Mouse (Mus musculus) cerebellum, adult 2 months (tissue): ENCODE results near the gene Vav2. TPM values are rescaled to one million over a fixed set of nuclear protein-coding genes. Genes with fewer than 3 reads are reported as not detected.

Source experiments
- DNase-seq, 2 experiments: peaks; one replicate each; pipeline ENCODE4 v3.0.0; 2021
- H3K27ac ChIP-seq: fragments of 200-500 bp; 2 replicates; pipeline ENCODE4 v1.5.1; 2012; ENCODE audit warnings: low read length, control low read depth, inconsistent platforms; ENCODE audit not compliant: insufficient read depth
- H3K27me3 ChIP-seq: fragments of 200-500 bp; 2 replicates; pipeline ENCODE4 v1.6.1; 2012; ENCODE audit warnings: inconsistent platforms, mild to moderate bottlenecking, low read length, moderate library complexity; ENCODE audit not compliant: control insufficient read depth, insufficient read depth
- H3K4me1 ChIP-seq: fragments of 200-500 bp; 2 replicates; pipeline ENCODE4 v1.6.1; 2011; ENCODE audit warnings: low read length; ENCODE audit not compliant: control insufficient read depth, insufficient read depth
- H3K4me3 ChIP-seq: fragments of 200-500 bp; replicated peaks from 2 replicates; pipeline ENCODE3; 2011; ENCODE audit warnings: mild to moderate bottlenecking, low read depth, low read length, control low read depth; ENCODE audit not compliant: insufficient read depth
- CTCF ChIP-seq: fragments of 200-500 bp; IDR thresholded peaks from 2 replicates; pipeline ENCODE4 v1.5.1; 2011; ENCODE audit warnings: low read depth, mild to moderate bottlenecking, control low read depth, low read length, moderate library complexity, borderline replicate concordance; ENCODE audit not compliant: insufficient read depth
- POLR2A ChIP-seq: fragments of 200-500 bp; IDR thresholded peaks from 2 replicates; pipeline ENCODE4 v1.6.1; 2011; ENCODE audit warnings: low read length, control low read depth, borderline replicate concordance; ENCODE audit not compliant: insufficient read depth
- WGBS: fragments of 180-500 bp; shearing (Covaris S2); methylation state at CpG from one replicate; pipeline ENCODE4 v1.1.7; 2018; 5-methylcytosine and 5-hydroxymethylcytosine counted together
- polyA plus RNA-seq: library from polyadenylated mRNA; depleted of rRNA; stranded (reverse); fragments of >200 nt; gene quantifications from 2 replicates; pipeline ENCODE4 v1.2.3, GENCODE M21; 2012

Vav2 gene
- polyA plus RNA-seq, 1 experiment, result 16.1 TPM

DNA sequence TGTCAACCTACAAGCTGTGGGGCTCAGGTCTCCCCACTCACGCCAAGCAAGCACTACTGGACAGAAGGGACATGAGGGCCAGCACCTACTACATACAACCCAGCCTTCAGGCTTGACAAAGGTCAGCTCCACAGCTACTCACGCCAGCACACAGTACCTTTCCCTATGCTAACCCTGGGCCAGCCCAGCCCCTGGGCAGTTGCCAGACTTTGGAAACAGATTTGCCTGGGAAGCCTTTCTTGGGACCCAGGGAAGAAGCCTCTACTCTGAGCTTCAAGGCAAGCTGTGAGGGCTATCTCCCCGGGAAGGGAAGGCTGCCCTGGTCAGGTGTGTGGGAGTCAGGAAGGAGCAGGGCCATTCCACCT lies 43.1 kb upstream of the Vav2 start:
- no peak overlapping the region for H3K4me3 ChIP-seq
- peaks cover 46% of the 10 kb centered on the region for H3K4me1 ChIP-seq
- TF ChIP-seq POLR2A (no peak), CTCF (no peak)
- whole genome bisulfite sequencing, result 46% methylated on average over 3 of the region's 3 CpGs
- no peaks in the 10 kb centered on the region for H3K27me3 ChIP-seq
- no peak for DNase-seq
- H3K27ac ChIP-seq, result no peak overlapping the region

- no peak for DNase-seq
- no peak overlapping the region for H3K27ac ChIP-seq
- no peak for TF ChIP-seq CTCF
- no peak for TF ChIP-seq POLR2A
- no peak overlapping the region for H3K4me3 ChIP-seq
- WGBS, result 77% methylated on average over 4 of the region's 4 CpGs
- H3K4me1 ChIP-seq, result peaks cover 46% of the 10 kb centered on the region
- H3K27me3 ChIP-seq, result no peaks in the 10 kb centered on the region
These were observed 42.6 kb upstream of the Vav2 start for GRCm38 (mm10) chr2:27469292-27469990.

- no peak for DNase-seq
- H3K27me3 ChIP-seq, result no peaks in the 10 kb centered on the region
- no peak overlapping the region for H3K27ac ChIP-seq
- H3K4me3 ChIP-seq, result no peak overlapping the region
- no peak for TF ChIP-seq CTCF
- no peak for TF ChIP-seq POLR2A
- peaks cover 7% of the 10 kb centered on the region; the same call in 1 of the 2 replicates for H3K4me1 ChIP-seq
- 75% methylated on average over 4 of the region's 4 CpGs for WGBS
These were observed 36.1 kb upstream of the Vav2 start for GRCm38 (mm10) chr2:27462901-27463300.

DNA sequence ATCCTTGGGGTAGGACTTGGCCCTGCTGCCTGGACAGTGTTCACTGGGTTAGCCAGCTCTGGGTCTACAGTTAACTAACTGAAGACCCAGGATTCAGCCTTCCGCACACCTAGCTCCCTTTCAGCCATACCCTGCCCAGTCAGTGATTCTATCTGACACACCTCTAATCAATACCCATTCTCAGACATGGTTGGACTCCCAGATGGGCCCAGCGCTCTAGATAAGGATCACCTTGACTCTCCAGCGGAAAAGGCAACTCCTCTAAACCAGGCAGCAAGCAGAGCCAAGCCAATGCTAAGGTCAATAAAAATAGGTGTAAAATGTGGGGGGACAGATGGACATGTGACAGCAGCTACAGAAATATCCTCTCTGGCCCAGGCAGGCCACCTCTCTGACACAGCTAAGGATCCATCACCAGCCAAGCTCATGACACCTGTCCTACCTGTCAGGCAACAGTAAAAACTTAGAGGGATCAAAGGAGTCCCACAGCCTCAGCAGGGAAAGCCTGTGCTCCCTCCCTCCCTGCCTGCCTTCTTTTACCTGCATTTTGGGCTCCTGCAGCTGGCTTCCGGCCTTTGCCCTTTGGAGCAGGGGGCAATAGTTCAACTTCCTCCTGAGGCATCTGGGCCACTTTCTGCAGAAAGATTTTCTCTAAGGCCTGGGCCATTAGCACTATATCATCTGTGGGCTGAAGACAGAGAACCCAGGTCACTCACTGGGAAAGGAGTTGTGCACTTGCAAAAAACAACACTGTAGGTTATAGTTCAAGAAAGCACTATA lies 35.2 kb upstream of the Vav2 start:
- peaks cover 6% of the 10 kb centered on the region; the same call in 1 of the 2 replicates for H3K4me1 ChIP-seq
- WGBS, result 92% methylated on average over 4 of the region's 4 CpGs

GRCm38 (mm10) chr2:27460651-27461050 lies 33.8 kb upstream of the Vav2 start:
- WGBS, result 48% methylated on average over 9 of the region's 9 CpGs

More for the DNA sequence above, 35.2 kb upstream of the Vav2 start:
- Histone ChIP-seq H3K27me3 (no peaks in the 10 kb centered on the region), H3K4me3 (no peak overlapping the region), H3K27ac (no peak overlapping the region)
- no peak for DNase-seq
- TF ChIP-seq CTCF, result no peak

GRCm38 (mm10) chr2:27460163-27460562 lies 33.3 kb upstream of the Vav2 start:
- H3K27me3 ChIP-seq, result no peaks in the 10 kb centered on the region
- no peak overlapping the region for H3K27ac ChIP-seq
- 0 out of 2 replicates have a peak, but pooled peaks cover 3% of the 10 kb centered on the region for H3K4me1 ChIP-seq
- no peak overlapping the region for H3K4me3 ChIP-seq
- DNase-seq, result no peak
- TF ChIP-seq CTCF (no peak), POLR2A (no peak)
- WGBS, result 38% methylated on average over 5 of the region's 5 CpGs

More at GRCm38 (mm10) chr2:27460651-27461050, 33.8 kb upstream of the Vav2 start:
- no peak overlapping the region for H3K27ac ChIP-seq
- 0 out of 2 replicates have a peak, but pooled peaks cover 3% of the 10 kb centered on the region for H3K4me1 ChIP-seq
- H3K27me3 ChIP-seq, result no peaks in the 10 kb centered on the region
- no peak for DNase-seq
- no peak for TF ChIP-seq POLR2A
- TF ChIP-seq CTCF, result no peak
- H3K4me3 ChIP-seq, result no peak overlapping the region

DNA sequence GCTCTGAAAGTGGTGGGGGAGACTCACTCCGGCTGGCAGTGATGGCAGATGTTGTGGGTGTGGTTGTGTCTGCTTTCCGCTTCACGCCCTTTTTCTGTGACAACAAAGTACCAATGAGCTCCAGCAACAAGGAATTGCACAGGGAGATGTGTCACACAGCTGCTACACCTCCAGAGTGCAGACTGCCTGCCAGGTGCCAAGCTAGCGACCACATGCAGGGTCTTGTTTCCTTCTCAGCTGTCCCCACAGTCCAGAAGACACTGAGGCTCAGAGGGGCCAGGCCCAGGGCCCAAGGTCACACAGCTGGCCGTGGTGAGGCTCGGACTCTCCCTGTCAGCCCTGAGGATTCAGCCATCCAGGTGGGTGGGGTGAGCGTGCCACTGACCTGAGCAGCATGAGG lies 32.9 kb upstream of the Vav2 start:
- H3K4me1 ChIP-seq, result 0 out of 2 replicates have a peak, but pooled peaks cover 3% of the 10 kb centered on the region
- DNase-seq, result no peak
- no peaks in the 10 kb centered on the region for H3K27me3 ChIP-seq
- TF ChIP-seq POLR2A (no peak), CTCF (no peak)
- WGBS, result 65% methylated on average over 7 of the region's 7 CpGs
- no peak overlapping the region for H3K27ac ChIP-seq
- no peak overlapping the region for H3K4me3 ChIP-seq

DNA sequence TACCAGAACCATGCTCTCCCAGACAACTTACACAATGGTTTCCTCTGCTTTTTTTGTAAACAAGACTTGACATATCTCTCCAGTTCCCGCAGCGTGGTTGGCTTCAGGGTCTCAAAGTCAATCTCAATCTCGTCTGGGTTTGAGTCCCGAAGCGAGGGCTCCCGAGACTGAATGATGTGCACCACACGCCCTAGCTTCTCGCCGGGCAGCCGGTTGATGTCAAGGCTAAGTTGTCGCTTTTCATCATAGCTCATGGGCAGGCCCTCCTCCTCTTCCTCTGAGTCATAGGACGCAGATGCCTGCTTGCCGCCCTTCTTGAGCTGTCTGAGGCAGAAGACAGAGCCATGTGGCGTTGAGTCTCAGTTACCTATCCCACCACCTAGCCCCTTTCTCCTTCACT lies 23.4 kb upstream of the Vav2 start:
- WGBS, result 90% methylated on average over 14 of the region's 14 CpGs
- Histone ChIP-seq H3K4me3 (no peak overlapping the region), H3K4me1 (no peaks in the 10 kb centered on the region), H3K27ac (no peak overlapping the region), H3K27me3 (no peaks in the 10 kb centered on the region)
- no peak for DNase-seq
- TF ChIP-seq CTCF (no peak), POLR2A (no peak)
